Mouse (Mus musculus) intestine, embryonic 16.5 days (tissue): ENCODE data around the gene Tyms. TPM values are rescaled to one million over a fixed set of nuclear protein-coding genes. Genes with fewer than 3 reads are reported as not detected.

ENCODE experiments used
- polyA plus RNA-seq: library from polyadenylated mRNA; unstranded; fragments of >200 nt; fragmentation: Nextera tagmentation; extraction: Ambion mirVana; gene quantifications from 2 replicates; pipeline ENCODE4 v1.2.1, GENCODE M21; 2015

Tyms gene
- polyA plus RNA-seq, 1 experiment from 2014 or later = 260 TPM

Other genes with a start within 250 kb of the Tyms start
- 0.16 and 0.18 TPM in 2 replicates for gene Il6, start 60.5 kb downstream of the Tyms start, polyA plus RNA-seq
- gene Garem2, start 31.5 kb upstream of the Tyms start, polyA plus RNA-seq = 0.40 and 0.56 TPM in 2 replicates
- not detected in 2 replicates for gene 3110082J24Rik, start 32.5 kb upstream of the Tyms start, polyA plus RNA-seq
- 232 and 255 TPM in 2 replicates for gene Hadha, start 81.5 kb upstream of the Tyms start, polyA plus RNA-seq
- 340 and 367 TPM in 2 replicates for gene Hadhb, start 81.6 kb upstream of the Tyms start, polyA plus RNA-seq
- gene Adgrf3, start 132.1 kb upstream of the Tyms start, polyA plus RNA-seq = 0.15 and 0.29 TPM in 2 replicates
- gene Selenoi, start 159.0 kb upstream of the Tyms start, polyA plus RNA-seq = 52.2 and 57.8 TPM in 2 replicates
- 1.2 and 1.8 TPM in 2 replicates for gene Drc1, start 207.8 kb upstream of the Tyms start, polyA plus RNA-seq